Mouse (Mus musculus) embryo, embryonic 11.5 days (tissue): Measurements from ENCODE around the gene Nfib.

Source experiments
- DNase-seq: peaks from one replicate; pipeline ENCODE4 v3.0.0-alpha.2; 2012; ENCODE audit warnings: low read depth, low spot score

Gene Nfib

DNA sequence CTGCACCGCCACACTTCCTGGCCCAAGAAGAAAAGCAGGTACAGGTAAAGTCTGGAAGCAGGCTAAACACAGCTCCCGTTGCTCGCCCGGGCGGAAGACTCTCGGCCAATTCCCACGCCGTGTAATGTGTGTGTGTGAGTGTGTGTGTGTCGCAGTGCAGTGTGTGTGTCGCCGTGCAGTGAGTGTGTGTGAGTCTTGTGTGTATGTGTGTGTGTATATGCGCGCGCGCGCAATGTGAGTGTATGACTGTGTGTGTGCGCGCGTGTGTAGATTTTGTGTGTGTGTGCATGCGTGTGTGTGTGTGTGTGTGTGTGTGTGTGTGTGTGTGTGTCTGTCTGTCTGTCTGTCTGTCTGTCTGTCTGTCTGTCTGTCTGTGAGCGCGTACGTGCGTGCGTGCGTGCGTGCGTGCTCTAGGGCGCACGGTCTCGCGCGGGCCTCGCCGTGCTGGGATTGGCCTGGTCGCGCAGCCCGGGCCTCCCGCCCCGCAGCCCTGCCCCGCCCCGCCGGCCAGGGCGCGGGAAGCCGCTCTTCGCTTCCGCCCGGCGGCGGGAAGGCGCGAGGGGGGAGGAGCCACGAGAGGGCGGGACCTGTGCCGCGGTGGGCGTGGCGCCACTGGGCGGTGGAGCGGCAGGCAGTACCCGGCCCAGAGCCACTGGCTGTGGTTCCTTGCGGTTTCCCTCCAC is 192.7 kb downstream of the Nfib start:
- DNase-seq, result peak; percentile 88

GRCm38 (mm10) chr4:82512335-82512734 is 193.2 kb downstream of the Nfib start:
- no peak for DNase-seq

- DNase-seq, result no peak
Measured at GRCm38 (mm10) chr4:82511524-82511923, 194.0 kb downstream of the Nfib start.

DNA sequence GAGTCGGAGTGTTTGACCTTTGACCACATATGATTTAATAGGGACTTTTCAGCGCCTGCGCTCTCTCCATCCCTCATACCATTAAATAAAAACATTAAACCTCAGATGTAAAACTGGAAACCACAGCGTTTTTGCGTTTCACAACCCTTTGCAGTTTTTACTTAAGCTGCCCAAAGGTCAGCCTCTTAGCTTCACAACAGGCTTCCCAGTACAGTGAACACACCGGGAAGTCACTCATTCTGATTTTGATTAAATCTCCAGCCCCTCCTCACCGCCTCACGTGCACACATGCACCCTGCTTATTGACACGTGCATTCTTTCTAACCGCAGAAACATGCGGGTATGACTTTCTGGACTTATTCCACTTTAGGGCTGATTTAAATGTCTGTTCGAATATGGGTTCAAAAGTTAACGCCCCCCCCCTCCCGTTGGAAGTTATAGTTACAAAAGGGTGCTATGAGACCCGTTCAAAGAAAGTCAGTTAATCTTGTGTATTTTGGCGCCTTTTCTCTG is 194.5 kb downstream of the Nfib start:
- DNase-seq, result no peak

DNA sequence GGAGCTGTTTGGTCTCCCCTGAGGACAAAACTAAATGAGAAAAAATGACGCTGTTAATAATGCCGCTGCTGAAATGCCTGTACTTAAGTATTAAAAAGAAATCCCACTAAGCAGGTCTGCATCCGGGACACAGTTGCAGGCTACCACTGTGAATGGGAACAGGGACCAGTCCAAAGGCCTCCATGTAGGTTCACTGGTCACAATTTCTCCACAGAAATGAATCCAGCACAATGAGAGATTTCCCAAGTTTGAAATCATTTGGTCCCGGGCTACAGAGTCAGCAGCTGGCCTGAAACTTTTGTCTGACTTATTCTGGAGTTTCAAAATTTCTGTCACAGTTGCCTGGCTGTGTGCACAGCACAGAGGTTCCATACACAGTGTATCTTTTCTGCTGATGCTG is 195.8 kb downstream of the Nfib start:
- DNase-seq, result no peak

DNA sequence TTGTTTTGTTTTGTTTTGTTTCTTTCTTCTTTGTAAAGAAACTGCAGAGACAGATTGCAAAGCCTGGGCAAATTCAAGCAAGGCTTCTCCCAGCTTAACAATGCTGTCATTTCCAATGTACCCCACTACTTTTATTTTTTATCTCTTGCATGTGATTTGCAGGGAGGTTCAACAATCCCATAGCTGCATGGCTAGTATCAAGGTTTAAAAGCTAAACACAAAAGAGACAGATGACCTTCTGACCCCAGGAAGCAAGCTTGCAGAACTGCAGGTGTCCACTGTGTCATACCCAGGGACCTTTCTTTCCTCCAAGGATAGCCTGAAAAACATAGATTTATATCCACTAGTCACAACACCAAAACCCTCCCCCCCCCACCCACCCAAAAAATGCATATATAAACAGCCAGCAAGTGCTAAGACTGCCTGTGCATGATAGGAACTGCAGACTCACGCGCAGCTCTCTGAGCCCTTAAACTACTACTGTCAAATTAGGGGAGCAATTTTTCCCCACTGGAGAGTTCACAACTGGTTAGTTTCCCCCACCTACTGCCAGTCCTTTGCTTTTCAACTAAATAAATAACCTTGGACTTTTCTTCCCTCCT is 196.3 kb downstream of the Nfib start:
- DNase-seq, result no peak

DNA sequence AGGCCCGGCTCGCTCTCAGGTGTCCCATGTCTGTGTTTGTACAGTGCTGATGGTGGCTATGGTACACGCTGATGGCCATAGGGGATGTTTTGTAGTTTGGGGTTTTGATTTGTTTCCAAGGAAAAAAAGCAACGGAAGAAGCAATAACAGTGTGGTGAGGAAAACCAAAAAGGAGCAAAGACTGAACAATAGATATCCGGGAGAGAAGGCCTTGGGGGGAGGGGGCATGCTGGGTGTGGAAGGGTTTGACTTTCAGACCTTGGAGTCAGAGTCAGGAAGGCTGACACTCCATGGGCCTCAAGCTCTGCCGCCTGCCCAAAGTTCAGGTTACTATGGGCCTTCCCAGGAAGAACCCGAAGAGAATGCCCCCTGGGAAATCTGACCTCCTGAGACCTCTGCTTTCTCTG is 197.3 kb downstream of the Nfib start:
- DNase-seq, result no peak

DNA sequence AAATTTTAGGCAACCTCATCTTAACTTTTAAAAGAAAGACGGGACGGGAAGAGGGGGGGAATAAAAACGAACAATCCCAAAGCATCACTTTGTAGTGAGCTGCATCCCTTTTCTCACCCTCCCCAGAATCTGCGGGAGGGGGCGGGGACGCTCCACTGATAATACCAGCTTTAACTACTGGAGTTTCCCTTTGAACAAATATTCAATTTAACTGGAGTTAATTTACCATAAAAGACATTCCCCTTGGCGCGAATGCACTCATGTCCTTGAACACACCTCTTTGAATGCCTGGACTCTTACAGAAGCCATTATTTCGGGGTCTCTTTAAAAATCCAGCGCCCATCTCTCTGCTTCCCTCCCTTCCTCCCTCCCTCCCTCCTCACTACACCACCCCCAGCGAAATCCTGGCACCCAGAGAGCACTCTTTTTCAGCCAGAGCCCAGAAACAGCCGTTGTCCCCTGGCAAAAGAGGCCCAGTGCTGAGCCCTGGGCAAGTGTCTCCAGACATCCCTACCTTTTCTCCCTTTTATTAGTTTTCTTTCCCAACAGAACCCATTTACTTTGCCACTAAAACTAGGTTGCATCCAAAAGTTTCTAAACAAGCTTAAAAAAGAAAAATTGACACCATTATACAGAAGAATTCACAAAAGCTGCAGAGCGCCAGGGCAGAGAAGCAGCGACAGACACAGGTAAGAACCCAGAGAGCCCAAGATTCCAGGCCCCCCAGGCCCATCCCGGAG is 197.8 kb downstream of the Nfib start:
- no peak for DNase-seq

DNA sequence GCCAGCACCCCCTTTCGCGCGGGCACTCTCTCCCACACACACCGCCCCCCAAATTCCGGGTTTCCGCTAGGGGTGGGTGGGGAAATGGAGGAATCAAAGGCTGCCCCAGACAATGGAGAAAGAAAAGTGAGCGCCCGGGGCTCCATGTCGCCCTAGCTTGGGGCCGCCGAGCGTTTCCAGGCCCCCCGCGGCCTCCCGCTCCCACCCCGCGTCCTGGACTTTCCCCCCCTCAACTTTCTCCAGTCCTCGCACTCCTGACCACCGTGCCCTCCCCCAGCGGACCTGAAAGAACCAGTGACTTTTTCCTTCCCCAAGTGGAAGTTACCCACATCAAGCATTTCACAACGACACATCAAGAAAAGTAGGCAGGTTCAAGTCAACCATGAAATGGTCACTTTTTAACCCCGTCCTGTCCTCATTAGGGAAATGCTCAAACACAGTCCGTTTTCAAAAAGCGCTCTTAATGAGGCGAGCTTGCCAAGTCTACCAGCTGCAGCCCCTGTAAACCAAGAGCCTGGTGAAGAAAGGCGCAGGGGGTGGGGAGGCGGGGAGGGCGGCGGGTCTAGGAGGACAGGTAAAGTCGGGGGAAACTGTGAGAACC is 198.7 kb downstream of the Nfib start:
- DNase-seq, result no peak

GRCm38 (mm10) chr4:82506081-82506730 is 199.3 kb downstream of the Nfib start:
- no peak for DNase-seq

DNA sequence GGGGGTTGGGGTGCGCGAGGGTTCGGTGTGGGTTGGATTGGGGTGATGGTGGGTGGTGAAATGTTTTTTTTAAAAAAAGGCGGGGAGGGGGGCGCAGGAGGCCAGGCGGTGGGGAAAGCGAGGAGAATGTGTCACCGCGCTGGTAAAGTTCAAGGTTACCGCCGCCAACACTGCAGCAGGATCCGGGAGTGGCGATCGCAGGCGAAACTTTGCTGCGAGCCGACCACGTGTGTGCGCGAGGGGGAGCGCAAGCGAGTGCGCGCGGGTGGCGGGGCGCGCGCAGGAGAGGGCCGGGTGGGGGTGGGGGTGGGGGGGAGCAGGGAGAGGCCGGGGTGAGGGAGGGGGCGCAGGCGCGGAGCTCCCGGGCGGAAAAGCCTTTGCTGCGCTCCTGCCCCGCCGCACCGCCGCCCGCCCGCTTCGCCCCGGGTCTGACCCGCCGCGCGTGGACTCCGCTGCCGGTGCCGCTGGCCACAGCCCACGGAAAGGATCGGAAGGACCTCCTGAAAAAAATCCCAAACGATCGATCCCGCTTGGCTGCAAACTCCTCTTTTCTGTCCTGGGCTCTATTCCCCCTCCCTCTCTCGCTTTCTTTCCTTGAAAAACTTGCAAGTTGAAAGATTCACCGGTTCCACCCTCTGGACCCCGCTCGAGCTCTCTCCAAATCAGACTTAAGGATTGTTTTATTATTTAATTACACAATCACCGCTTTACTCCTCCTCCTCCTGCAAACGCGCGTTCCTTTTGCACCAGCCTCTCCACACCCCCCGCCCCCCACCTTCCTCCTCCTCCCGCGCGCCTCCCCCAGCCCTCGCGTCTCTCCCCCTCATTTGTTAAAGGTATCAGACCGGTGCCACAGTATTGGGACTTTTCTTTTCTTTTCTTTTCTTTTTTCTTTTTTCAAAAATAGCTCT is 200.2 kb downstream of the Nfib start:
- DNase-seq, result no peak

GRCm38 (mm10) chr4:82504284-82505120 is 201.0 kb downstream of the Nfib start:
- DNase-seq, result no peak

DNA sequence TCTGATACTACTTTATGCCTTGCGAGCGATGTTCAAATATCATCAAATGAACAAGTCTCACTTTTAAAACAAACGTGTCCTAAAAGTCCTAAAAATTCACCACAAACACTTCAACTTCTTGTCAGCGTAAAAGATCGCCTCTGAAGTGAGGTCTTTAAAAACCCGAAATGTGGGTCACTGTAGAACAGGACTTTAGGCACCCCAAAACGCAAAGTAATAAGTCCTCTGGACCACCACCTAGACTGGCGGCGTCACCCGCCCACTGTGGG is 201.6 kb downstream of the Nfib start:
- no peak for DNase-seq

DNA sequence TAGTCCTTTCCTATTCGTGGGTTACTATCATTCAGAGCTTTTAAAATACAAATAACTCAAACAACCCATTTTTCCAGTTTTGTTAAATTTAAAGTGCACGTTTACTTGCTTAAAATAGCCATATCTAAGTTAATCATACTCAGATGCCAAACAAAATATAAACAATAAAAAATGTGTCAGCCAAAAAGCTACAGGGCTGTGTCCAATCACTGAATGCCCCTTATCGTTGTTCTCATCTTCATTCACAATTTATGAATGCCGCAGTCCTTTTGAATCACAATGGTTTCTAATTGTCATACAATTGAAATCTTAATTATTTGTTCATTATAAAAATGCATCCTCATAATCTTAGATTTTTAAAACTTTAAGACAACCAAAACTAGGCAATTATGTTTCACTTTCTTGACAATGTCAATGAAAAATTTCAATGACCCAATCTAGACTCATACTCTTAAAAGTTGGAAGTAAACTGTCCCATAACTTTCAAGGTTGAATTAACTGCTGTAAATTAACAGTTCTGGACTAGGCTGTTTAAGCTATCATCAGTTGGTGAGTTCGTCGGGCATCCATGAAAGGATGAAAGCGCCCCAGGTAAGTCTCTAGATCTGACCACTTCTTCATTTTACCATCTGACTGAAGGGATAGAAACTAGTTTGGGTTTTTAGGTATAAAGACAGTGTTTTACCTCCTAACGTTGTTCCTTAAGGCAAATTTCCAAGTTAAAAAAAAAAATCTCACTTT is 202.1 kb downstream of the Nfib start:
- DNase-seq, result no peak

DNA sequence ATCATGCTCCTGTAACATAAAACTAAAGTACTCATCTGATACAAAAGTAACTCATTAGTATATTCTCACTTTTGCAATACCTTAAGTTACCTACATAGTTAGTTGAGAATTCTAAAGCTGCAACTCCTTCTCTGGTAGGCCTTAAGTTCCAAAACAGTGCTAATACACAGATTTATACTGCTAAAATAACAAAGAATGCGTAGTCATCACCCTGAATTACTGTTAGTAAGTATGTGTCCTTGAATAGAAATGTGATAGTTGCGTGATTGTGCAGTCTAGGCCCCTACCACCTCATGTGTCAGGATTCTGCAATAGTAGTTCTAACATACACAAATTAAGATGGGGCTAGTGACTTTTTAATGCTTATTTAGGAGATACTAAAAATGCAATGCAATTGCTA is 202.9 kb downstream of the Nfib start:
- no peak for DNase-seq

GRCm38 (mm10) chr4:82502012-82502411 is 203.5 kb downstream of the Nfib start:
- no peak for DNase-seq

GRCm38 (mm10) chr4:82500578-82501098 is 204.9 kb downstream of the Nfib start:
- no peak for DNase-seq

GRCm38 (mm10) chr4:82499725-82500577 is 205.6 kb downstream of the Nfib start:
- no peak for DNase-seq
